Mouse (Mus musculus) olfactory bulb, adult 2 months (tissue): ENCODE results near the gene Fndc3b. TPM values are rescaled to one million over a fixed set of nuclear protein-coding genes. Genes with fewer than 3 reads are reported as not detected.

Source experiments
- H3K27ac ChIP-seq: fragments of 200-500 bp; 2 replicates; pipeline ENCODE4 v1.5.1; 2012; ENCODE audit warnings: low read depth, low read length; ENCODE audit not compliant: insufficient read depth
- H3K4me1 ChIP-seq: fragments of 200-500 bp; 2 replicates; pipeline ENCODE4 v1.6.1; 2012; ENCODE audit warnings: low read length; ENCODE audit not compliant: control insufficient read depth, insufficient read depth
- H3K4me3 ChIP-seq: fragments of 200-500 bp; 2 replicates; pipeline ENCODE4 v1.5.1; 2012; ENCODE audit warnings: mild to moderate bottlenecking, low read depth, low read length, moderate library complexity; ENCODE audit not compliant: insufficient read depth
- CTCF ChIP-seq: fragments of 200-500 bp; IDR thresholded peaks from 2 replicates; pipeline ENCODE4 v1.5.1; 2012; ENCODE audit warnings: low read depth, mild to moderate bottlenecking, low read length, moderate library complexity; ENCODE audit not compliant: insufficient read depth
- POLR2A ChIP-seq: fragments of 200-500 bp; IDR thresholded peaks from 2 replicates; pipeline ENCODE4 v1.6.1; 2012; ENCODE audit warnings: mild to moderate bottlenecking, low read depth, low read length, moderate library complexity; ENCODE audit not compliant: insufficient read depth
- WGBS: fragments of 180-500 bp; shearing (Covaris S2); methylation state at CpG from one replicate; pipeline ENCODE4 v1.1.7; 2018; 5-methylcytosine and 5-hydroxymethylcytosine counted together
- polyA plus RNA-seq: library from polyadenylated mRNA; stranded (reverse); fragments of >200 nt; gene quantifications from 2 replicates; pipeline ENCODE4 v1.2.4, GENCODE M21; 2012; ENCODE audit warnings: low replicate concordance; ENCODE audit not compliant: missing spikeins, insufficient read depth, insufficient read length

The Fndc3b gene
- polyA plus RNA-seq, 1 experiment: not detected

DNA sequence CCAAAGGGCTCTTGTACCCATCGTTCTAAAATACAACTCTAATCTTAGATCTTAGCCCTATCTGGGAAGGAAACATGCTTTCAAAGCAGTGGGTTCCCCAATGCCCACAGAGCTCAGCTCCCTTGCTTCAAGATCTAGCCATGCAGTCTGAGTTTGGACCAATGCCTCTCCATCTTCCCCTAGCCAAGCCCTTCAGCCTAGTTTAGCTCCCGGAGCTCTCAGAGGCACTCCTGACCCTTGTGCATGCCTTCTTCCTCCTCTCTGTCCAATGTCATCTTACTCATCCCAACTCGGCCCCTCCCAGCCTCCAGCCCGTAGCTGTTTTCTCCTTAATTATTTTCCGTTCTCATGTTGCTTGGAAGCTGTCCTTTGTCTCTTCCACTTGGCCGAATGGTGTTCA is 1.3 kb upstream of the Fndc3b start:
- H3K27ac ChIP-seq: no peak overlapping the region
- 81% methylated on average over 6 of the region's 6 CpGs for WGBS
- no peak overlapping the region for H3K4me3 ChIP-seq
- no peak for TF ChIP-seq POLR2A
- no peak for TF ChIP-seq CTCF
- H3K4me1 ChIP-seq: peaks cover 4% of the 10 kb centered on the region; the same call in 1 of the 2 replicates

DNA sequence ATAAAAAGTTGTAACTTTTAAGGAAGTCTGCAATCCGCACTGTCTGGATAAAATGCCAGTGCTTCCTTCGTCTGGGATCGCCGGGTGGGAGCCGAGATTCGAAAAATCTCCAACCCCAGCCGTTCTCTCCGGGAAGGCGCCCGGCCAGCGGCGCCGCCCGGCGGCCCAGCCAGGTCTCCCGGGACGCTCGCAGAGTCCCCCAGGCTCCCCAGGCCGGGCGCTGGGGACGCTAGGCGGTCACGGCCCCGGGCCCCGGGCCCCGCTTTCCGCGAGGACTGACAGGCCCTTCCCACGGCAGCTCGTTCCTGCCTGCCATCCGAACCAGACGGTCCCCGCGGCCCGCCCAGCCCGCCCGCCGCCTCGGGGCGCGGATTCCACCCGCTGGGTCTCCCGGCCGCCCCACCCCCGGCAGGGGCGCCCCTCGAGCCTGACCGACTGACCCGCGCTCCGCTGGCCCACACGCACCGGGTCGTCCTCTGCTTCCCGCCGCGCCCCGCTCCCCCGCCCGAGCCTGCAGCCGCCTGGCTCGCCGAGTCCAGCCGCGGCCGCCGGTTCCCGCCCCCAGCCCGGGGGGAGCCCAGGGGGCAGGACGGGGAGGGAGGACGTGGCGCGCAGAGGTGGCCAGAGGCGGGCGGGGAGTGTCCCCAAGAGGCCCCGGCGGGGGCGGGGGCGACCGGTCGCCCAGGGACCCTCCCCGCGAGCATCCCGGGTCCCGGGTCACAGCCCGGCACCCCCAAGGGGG is 1.0 kb downstream of the Fndc3b start:
- under 1% methylated on average over 85 of the region's 86 CpGs for WGBS
- TF ChIP-seq CTCF (no peak), POLR2A (no peak)
- Histone ChIP-seq H3K4me1 (peaks cover 5% of the 10 kb centered on the region; the same call in 1 of the 2 replicates), H3K27ac (no peak overlapping the region), H3K4me3 (peak overlapping the region; percentile 88)

DNA sequence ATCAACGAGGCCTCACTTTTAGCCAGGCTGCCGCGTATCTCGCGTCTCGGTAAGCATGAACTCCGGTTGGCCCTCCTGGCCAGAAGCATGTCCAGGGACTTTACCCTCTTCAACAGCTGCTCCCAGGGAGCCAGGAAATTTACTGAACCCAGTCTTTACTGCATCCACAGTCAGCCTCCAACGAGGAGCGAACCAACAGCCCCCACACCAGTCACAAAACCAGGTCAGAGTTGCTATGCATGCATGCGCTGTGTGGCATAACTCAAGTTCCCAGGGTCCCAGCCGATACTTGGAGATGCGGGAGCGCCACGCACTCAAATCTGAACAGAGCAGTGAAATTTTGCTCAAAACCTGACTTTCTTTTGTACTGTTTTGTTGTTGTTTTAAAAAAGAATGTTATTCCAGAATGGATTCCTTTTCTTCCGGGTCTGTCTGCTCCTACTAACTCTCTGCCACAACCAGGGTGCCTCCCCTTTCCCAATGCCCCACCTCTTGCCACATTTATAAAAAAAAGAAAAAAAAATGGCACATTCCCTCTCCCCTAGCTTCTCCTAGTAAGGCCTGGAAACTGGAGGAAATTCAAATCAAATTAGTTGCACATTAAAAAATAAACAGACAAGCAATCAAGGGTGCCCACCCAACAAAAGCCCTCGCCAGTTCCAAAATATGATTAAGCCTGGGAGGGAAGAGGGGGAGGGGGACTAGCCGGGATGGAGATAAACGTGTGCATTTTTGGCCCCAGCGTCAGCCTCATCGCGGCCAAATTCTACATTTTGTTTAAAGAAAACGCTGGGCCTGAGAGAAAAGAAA is 1.8 kb downstream of the Fndc3b start:
- H3K4me3 ChIP-seq: peak overlapping the region; percentile 88
- 25% methylated on average over 22 of the region's 22 CpGs for WGBS
- H3K4me1 ChIP-seq: peaks cover 9% of the 10 kb centered on the region
- TF ChIP-seq CTCF (no peak), POLR2A (no peak)
- H3K27ac ChIP-seq: no peak overlapping the region

DNA sequence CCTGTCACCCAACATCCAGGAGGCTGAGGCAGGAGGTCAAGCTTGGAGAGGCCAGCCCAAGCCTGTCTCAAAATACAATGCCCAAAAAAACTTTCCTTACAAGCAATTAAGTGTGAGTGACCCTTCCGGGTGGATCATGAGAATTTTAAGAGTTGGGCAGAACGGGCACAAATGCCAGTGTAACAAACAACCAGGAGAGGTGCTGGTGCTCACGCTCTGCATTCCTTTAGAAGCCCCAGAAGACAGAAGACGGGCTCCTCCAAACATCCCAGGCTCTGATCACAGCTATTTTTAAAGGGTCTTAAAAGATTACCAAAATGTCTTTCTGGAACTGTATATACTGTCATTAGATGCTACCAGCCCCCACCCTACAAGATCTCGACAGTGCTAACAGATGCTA is 2.5 kb downstream of the Fndc3b start:
- no peak overlapping the region for H3K27ac ChIP-seq
- no peak overlapping the region for H3K4me3 ChIP-seq
- TF ChIP-seq CTCF (no peak), POLR2A (no peak)
- H3K4me1 ChIP-seq: peaks cover 9% of the 10 kb centered on the region
- WGBS: 40% methylated on average over 5 of the region's 5 CpGs

DNA sequence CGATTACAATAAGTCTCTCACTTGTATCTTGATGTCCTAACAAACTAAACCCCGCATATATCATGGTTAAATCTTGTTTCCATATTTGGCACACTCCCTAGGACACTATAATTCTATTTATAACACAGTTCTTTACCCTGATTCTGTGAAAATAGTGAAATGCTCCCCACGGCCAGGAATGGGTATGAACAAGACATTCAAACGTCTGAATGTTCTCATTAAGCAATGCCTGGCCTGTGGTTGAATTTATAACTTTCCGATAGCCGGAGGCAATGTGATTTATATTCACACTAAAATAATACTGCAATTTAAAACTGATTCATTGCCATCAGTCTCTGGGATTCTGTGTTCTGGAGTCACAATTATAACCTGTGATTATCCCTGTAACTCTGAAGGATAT is 5.3 kb downstream of the Fndc3b start:
- TF ChIP-seq CTCF (no peak), POLR2A (no peak)
- Histone ChIP-seq H3K4me3 (no peak overlapping the region), H3K27ac (no peak overlapping the region), H3K4me1 (peaks cover 9% of the 10 kb centered on the region)
- 58% methylated on average over 6 of the region's 6 CpGs for WGBS

DNA sequence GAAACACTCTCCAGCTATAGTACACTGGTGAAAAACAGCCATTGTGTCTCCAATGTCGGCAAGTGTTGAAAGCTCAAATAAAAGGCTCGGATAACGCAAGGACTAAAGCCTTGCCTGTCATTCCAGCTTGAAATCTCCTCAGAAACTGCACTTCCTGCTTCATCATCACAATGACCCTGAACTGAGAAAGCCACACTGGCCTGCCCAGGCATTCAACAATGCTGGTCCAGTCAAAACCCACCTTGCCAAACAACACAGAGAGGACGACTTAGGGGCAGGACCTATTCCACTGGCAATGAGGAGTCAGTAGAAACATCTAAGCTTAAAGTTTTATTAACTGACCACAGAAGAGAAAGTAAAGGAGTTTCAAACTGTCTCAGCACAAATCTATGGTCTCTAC is 6.1 kb downstream of the Fndc3b start:
- Histone ChIP-seq H3K4me1 (peaks cover 9% of the 10 kb centered on the region), H3K4me3 (no peak overlapping the region), H3K27ac (no peak overlapping the region)
- TF ChIP-seq CTCF (no peak), POLR2A (no peak)
- WGBS: 67% methylated on average over 4 of the region's 4 CpGs

DNA sequence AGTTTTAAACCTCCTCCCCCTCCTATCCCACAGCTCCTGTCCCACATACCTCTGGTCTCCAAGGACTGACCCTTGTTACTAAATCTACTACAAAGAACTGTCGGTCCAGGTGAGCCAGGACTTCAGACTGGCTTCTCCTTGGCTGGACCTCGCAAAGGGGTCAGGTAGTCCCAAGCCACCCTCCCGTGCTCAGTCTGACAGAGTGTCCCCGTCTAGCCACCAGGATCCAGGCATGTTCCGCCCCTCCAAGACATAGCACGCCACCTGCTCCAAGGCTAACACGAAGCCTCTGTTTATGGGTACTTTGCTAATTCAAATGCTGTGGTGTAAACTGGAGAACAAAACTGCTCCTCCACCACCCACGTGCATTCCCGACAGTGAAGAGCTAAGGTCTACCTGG is 6.5 kb downstream of the Fndc3b start:
- 76% methylated on average over 9 of the region's 9 CpGs for WGBS
- Histone ChIP-seq H3K27ac (no peak overlapping the region), H3K4me3 (no peak overlapping the region), H3K4me1 (peaks cover 9% of the 10 kb centered on the region)
- TF ChIP-seq CTCF (no peak), POLR2A (no peak)

DNA sequence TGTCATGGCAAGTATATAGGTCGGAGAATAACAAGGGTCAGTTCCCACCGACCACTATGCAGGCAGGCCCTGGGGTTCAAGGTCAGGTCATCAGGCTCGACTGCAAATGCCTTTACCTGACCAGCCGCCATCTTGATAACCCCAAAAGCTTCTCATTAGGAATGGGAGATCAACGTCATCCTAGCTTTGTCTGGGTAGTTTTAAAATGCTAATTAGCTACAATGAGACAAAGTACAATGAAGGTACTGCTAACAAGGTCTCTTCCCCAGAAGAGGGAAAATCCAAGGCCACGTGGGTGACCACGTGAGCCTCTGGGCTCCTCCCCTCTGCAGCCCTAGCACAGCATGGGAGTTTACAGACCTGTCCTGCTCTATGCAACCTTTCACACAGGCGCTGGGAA is 7.6 kb downstream of the Fndc3b start:
- Histone ChIP-seq H3K27ac (no peak overlapping the region), H3K4me3 (no peak overlapping the region), H3K4me1 (peaks cover 5% of the 10 kb centered on the region)
- TF ChIP-seq POLR2A: no peak
- no peak for TF ChIP-seq CTCF
- WGBS: 90% methylated on average over 8 of the region's 8 CpGs

DNA sequence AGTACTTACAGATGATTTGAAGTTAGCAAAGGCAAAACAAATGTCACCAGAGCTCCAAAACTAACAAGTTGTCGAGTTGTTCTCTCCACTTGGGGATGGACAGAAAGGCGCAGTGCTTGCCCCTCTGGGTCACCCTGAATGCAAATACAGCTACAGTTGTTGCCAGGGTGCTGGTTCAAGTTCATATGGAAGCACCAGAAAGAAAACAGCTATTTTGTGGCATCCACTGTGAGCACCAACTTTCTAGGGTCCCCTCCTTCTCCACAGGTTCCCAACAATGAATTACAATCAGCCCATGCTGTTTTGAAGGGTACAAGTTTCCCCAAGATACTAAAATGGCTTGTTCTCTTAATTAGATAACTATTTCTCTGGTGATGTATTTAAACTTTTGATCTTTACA is 8.0 kb downstream of the Fndc3b start:
- 100% methylated on average over 2 of the region's 2 CpGs for WGBS

More for the DNA sequence above, 8.0 kb downstream of the Fndc3b start:
- Histone ChIP-seq H3K4me3 (no peak overlapping the region), H3K27ac (no peak overlapping the region), H3K4me1 (peaks cover 5% of the 10 kb centered on the region)
- TF ChIP-seq POLR2A (no peak), CTCF (no peak)
